Mouse (Mus musculus) heart, embryonic 10.5 days (tissue): ENCODE data around the gene Nfib. TPM values are rescaled to one million over a fixed set of nuclear protein-coding genes. Genes with fewer than 3 reads are reported as not detected.

ENCODE experiments used
- DNase-seq: peaks from one replicate; pipeline ENCODE4 v3.0.0-alpha.2; 2017; ENCODE audit warnings: low spot score
- H3K27ac ChIP-seq: fragments of 300-500 bp; sonication (generic); 2 replicates; pipeline ENCODE4 v1.5.1; 2016; ENCODE audit warnings: mild to moderate bottlenecking
- H3K27me3 ChIP-seq: fragments of 300-500 bp; sonication (generic); 2 replicates; pipeline ENCODE4 v1.6.1; 2016; ENCODE audit warnings: mild to moderate bottlenecking; ENCODE audit not compliant: poor library complexity, insufficient read depth, severe bottlenecking
- H3K36me3 ChIP-seq: fragments of 300-500 bp; sonication (generic); 2 replicates; pipeline ENCODE4 v1.6.1; 2016; ENCODE audit warnings: mild to moderate bottlenecking, moderate library complexity
- H3K4me1 ChIP-seq: fragments of 300-500 bp; sonication (generic); 2 replicates; pipeline ENCODE4 v1.6.1; 2016; ENCODE audit warnings: mild to moderate bottlenecking
- H3K4me3 ChIP-seq: fragments of 300-500 bp; sonication (generic); 2 replicates; pipeline ENCODE4 v1.5.1; 2016; ENCODE audit warnings: mild to moderate bottlenecking, moderate library complexity
- H3K9me3 ChIP-seq: fragments of 300-500 bp; sonication (generic); 2 replicates; pipeline ENCODE4 v1.6.1; 2016; ENCODE audit warnings: mild to moderate bottlenecking, moderate library complexity
- WGBS: fragments of 180-500 bp; shearing (Covaris S2); methylation state at CpG from one replicate; pipeline ENCODE4 v1.1.7; 2016; 5-methylcytosine and 5-hydroxymethylcytosine counted together
- polyA plus RNA-seq: library from polyadenylated mRNA; unstranded; fragments of >200 nt; fragmentation: Nextera tagmentation; extraction: Ambion mirVana; gene quantifications from 2 replicates; pipeline ENCODE4 v1.2.1, GENCODE M21; 2016

Nfib gene
- polyA plus RNA-seq, 1 experiment from 2014 or later, result 38.1 TPM

DNA sequence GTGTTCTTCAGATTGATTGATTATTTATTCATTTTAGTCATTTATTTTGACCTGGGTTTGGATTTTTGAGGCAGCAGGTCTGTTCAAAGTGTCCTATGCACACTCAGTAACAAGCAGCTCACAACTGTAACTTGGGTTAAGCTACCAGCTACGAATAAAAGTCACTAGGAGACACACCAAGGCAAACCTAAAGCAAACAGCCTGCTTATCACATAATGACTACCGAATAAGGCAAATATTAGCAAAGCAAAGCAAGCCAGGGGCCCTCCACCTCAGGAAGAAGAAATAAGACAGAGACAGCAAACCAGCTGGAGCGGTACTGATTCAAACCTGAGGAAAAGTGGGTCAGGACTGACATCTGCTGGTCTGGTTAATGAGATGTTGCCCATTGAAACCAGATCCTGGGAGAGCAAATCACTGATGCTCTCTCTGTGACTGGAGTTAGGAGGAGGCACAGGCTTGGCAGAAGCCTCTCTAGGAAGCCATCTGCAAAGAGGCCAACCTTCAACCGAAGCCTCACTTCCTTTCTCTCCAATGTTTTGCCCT lies 116.1 kb downstream of the Nfib start:
- 0 out of 2 replicates have a peak overlapping the region, but pooled peaks have one; percentile 22 for H3K27ac ChIP-seq
- H3K4me3 ChIP-seq, result no peak overlapping the region
- H3K4me1 ChIP-seq, result peaks cover 26% of the 10 kb centered on the region
- no peaks in the 10 kb centered on the region for H3K9me3 ChIP-seq
- no peaks in the 10 kb centered on the region for H3K36me3 ChIP-seq
- H3K27me3 ChIP-seq, result no peaks in the 10 kb centered on the region
- DNase-seq, result no peak
- WGBS, result 18% methylated on average over 4 of the region's 4 CpGs

GRCm38 (mm10) chr4:82588718-82589117 lies 116.8 kb downstream of the Nfib start:
- H3K36me3 ChIP-seq, result no peaks in the 10 kb centered on the region

DNA sequence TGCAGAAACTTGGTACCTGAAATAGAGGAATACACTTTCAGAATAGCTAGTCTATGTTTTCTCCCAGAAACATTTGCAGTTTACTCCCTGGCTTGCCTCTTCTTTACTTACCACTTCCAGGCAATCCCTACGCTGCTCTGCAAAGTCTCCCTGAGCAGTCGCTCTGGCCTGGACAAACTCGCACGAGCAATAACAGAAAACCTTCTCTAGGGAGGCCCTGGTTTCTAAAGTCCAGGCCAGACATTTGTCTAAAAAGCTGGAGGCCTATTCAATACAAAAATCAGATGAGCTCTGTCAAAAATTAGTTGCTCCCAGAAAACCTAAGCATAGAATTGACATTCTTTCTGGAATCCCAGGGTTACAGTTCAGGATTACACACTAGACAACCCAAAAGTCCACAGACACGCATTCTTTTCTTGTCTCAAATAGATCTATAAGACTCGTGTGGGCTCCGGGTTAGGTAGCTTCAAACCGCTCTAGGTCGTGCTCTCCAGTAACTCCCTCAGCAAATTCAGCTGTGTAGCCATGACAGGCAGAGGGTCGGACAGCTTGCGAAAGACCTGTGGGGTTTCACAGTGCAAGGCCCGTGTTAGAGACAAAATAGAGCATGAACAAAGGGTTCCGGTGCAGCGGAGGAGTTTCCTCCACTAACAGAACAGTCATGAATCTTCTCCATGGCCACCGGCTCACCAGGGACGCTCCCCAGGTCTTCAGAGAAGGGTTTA lies 118.2 kb downstream of the Nfib start:
- Histone ChIP-seq H3K36me3 (no peaks in the 10 kb centered on the region), H3K27me3 (no peaks in the 10 kb centered on the region), H3K9me3 (no peaks in the 10 kb centered on the region), H3K27ac (no peak overlapping the region), H3K4me1 (peaks cover 14% of the 10 kb centered on the region), H3K4me3 (no peak overlapping the region)
- DNase-seq, result no peak
- WGBS, result 81% methylated on average over 16 of the region's 16 CpGs

More at GRCm38 (mm10) chr4:82588718-82589117, 116.8 kb downstream of the Nfib start:
- Histone ChIP-seq H3K9me3 (no peaks in the 10 kb centered on the region), H3K4me3 (no peak overlapping the region), H3K4me1 (peaks cover 22% of the 10 kb centered on the region), H3K27ac (0 out of 2 replicates have a peak overlapping the region, but pooled peaks have one; percentile 39), H3K27me3 (no peaks in the 10 kb centered on the region)
- no peak for DNase-seq
- 75% methylated on average over 5 of the region's 5 CpGs for WGBS

DNA sequence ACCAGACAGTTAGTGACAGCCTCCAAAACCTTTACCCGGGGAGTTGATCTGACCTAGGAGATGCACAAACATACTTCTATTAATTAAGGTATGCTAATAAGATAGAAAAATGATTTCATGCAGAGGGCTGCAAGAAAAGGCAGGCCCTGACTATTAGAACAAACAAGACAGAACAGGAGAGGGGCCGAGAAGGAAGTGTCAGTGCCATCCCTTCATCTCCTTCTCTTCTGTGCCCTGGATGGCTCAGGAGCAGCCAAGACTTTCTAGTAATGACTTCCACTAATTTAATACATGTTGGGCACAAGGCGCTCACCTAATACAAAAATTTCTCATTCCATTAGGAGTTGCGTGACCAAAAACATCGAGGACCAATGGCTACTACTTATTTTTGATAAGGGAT lies 118.9 kb downstream of the Nfib start:
- no peak for DNase-seq
- 86% methylated on average over 5 of the region's 5 CpGs for WGBS
- H3K4me3 ChIP-seq, result no peak overlapping the region
- peaks cover 13% of the 10 kb centered on the region for H3K4me1 ChIP-seq
- H3K27me3 ChIP-seq, result no peaks in the 10 kb centered on the region
- H3K27ac ChIP-seq, result no peak overlapping the region
- H3K9me3 ChIP-seq, result no peaks in the 10 kb centered on the region
- H3K36me3 ChIP-seq, result no peaks in the 10 kb centered on the region

- H3K27me3 ChIP-seq, result no peaks in the 10 kb centered on the region
- H3K27ac ChIP-seq, result no peak overlapping the region
- no peaks in the 10 kb centered on the region for H3K9me3 ChIP-seq
- 71% methylated on average over 9 of the region's 9 CpGs for WGBS
- H3K4me1 ChIP-seq, result peaks cover 12% of the 10 kb centered on the region
- DNase-seq, result no peak
- no peak overlapping the region for H3K4me3 ChIP-seq
- H3K36me3 ChIP-seq, result no peaks in the 10 kb centered on the region
Observed at GRCm38 (mm10) chr4:82585536-82585935, 120.0 kb downstream of the Nfib start.

DNA sequence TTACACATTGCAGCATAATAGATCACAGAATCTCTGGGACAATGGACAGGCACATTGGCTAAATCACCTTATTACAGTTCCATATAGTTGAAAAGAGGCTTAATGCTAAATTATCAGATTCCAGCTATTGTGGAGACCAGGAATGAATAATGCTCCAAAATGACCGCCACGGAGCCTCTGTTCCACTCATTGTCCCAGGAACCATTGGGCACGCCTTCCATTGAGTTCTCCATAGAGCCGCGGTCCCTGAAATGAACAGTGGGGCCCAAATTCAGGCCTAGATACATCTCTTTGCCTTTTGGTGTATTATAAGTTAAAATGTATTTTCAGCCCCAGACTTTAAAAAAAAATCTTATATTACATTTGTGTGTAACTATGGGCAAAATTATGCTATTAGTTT lies 120.5 kb downstream of the Nfib start:
- WGBS, result 87% methylated on average over 5 of the region's 5 CpGs
- Histone ChIP-seq H3K4me1 (peaks cover 11% of the 10 kb centered on the region), H3K36me3 (no peaks in the 10 kb centered on the region), H3K4me3 (no peak overlapping the region), H3K27me3 (no peaks in the 10 kb centered on the region), H3K27ac (no peak overlapping the region), H3K9me3 (no peaks in the 10 kb centered on the region)
- DNase-seq, result no peak

- Histone ChIP-seq H3K27me3 (no peaks in the 10 kb centered on the region), H3K27ac (no peak overlapping the region), H3K4me1 (peaks cover 9% of the 10 kb centered on the region), H3K9me3 (no peaks in the 10 kb centered on the region), H3K4me3 (no peak overlapping the region), H3K36me3 (no peaks in the 10 kb centered on the region)
- WGBS, result 14% methylated on average over 4 of the region's 4 CpGs
- DNase-seq, result no peak
Observed at GRCm38 (mm10) chr4:82584548-82584947, 121.0 kb downstream of the Nfib start.

- 69% methylated on average over 7 of the region's 7 CpGs for WGBS
- Histone ChIP-seq H3K4me3 (no peak overlapping the region), H3K36me3 (no peaks in the 10 kb centered on the region), H3K9me3 (no peaks in the 10 kb centered on the region), H3K27ac (peak overlapping the region; percentile 3; the same call in 1 of the 2 replicates), H3K27me3 (no peaks in the 10 kb centered on the region), H3K4me1 (peaks cover 9% of the 10 kb centered on the region)
- DNase-seq, result no peak
Observed at GRCm38 (mm10) chr4:82573291-82573605, 132.3 kb downstream of the Nfib start.

- H3K4me3 ChIP-seq, result no peak overlapping the region
- peak; percentile 76 for DNase-seq
- H3K9me3 ChIP-seq, result no peaks in the 10 kb centered on the region
- no peaks in the 10 kb centered on the region for H3K27me3 ChIP-seq
- peak overlapping the region; percentile 3; the same call in 1 of the 2 replicates for H3K27ac ChIP-seq
- WGBS, result 71% methylated on average over 13 of the region's 13 CpGs
- peaks cover 9% of the 10 kb centered on the region for H3K4me1 ChIP-seq
- H3K36me3 ChIP-seq, result no peaks in the 10 kb centered on the region
Observed at GRCm38 (mm10) chr4:82572410-82573290, 132.9 kb downstream of the Nfib start.

DNA sequence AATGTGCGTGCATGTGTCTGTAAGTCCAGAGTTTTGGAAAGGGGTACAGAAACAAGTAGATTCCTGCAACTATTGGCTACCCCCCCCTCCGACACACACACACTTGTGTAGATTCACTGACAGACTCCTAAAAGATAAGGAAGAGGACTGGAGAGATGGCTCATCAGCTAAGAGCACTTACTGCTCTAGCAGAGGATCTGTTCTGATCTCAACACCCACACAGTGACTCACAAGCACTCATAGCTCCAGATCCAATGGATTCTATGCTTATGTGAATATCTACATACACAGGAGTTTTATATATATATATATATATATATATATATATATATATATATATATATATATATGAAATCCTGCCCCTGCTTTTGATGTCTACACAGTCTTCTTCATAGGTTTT lies 146.7 kb downstream of the Nfib start:
- Histone ChIP-seq H3K9me3 (no peaks in the 10 kb centered on the region), H3K27ac (no peak overlapping the region), H3K27me3 (no peaks in the 10 kb centered on the region), H3K36me3 (no peaks in the 10 kb centered on the region), H3K4me1 (peaks cover 7% of the 10 kb centered on the region; the same call in 1 of the 2 replicates), H3K4me3 (no peak overlapping the region)
- no peak for DNase-seq
- 78% methylated on average over 2 of the region's 2 CpGs for WGBS

- WGBS, result 76% methylated on average over 16 of the region's 16 CpGs
- Histone ChIP-seq H3K36me3 (no peaks in the 10 kb centered on the region), H3K4me3 (no peak overlapping the region), H3K9me3 (no peaks in the 10 kb centered on the region), H3K4me1 (peaks cover 6% of the 10 kb centered on the region; the same call in 1 of the 2 replicates), H3K27me3 (no peaks in the 10 kb centered on the region), H3K27ac (no peak overlapping the region)
- DNase-seq, result no peak
Observed at GRCm38 (mm10) chr4:82555673-82556171, 149.8 kb downstream of the Nfib start.

DNA sequence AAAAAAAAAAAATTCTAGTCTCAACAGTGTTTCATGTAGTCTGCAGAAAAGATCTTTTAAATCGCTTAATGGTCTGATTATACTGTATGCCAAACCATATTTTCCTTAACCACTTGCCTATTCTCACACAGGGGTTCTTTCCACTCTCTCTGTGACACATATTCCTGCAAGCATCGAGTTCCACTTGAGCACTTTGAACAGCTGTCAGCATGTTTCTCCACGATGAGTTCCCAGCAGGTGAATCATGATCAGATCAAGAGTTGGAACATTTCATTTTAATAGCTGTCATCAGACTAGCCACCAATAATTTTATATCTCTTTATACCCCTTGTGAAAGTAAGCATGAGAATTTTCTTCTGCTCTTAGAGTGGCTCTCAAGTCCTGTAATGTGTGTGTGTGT lies 151.9 kb downstream of the Nfib start:
- Histone ChIP-seq H3K36me3 (no peaks in the 10 kb centered on the region), H3K9me3 (no peaks in the 10 kb centered on the region), H3K4me3 (no peak overlapping the region), H3K27ac (no peak overlapping the region), H3K27me3 (no peaks in the 10 kb centered on the region), H3K4me1 (no peaks in the 10 kb centered on the region)
- 57% methylated on average over 3 of the region's 3 CpGs for WGBS
- no peak for DNase-seq

- 65% methylated on average over 7 of the region's 7 CpGs for WGBS
- Histone ChIP-seq H3K4me1 (no peaks in the 10 kb centered on the region), H3K4me3 (no peak overlapping the region), H3K27ac (no peak overlapping the region), H3K36me3 (no peaks in the 10 kb centered on the region), H3K9me3 (no peaks in the 10 kb centered on the region), H3K27me3 (0 out of 2 replicates have a peak, but pooled peaks cover 3% of the 10 kb centered on the region)
- DNase-seq, result no peak
Observed at GRCm38 (mm10) chr4:82552238-82552637, 153.3 kb downstream of the Nfib start.
